Mouse (Mus musculus): Measurements from ENCODE around the gene Xpot.

DNA sequence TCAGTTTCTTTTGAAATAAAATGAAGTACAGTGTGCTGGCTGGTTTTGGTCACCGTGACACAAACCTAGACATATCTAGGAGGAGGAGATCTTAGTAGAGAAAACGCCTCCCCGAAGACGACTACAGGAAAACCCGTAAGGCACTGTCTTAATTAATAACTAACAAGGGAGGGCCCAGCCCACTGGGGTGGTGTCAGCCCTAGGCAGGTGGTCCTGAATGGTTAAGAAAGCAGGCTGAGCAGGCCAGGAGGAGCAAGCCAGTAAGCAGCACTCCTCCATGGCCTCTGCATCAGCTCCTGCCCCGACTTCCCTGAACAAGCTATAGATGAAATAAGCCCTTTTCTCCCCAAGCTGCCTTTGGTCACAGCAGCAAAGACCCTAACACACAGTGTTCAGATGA is 56.3 kb downstream of the Xpot start:
- TF ChIP-seq GATA1 (IDR thresholded peaks at IDR 0.05; ENCODE audit: low read length): no peak
- no peak for TF ChIP-seq TAL1 (IDR thresholded peaks at IDR 0.05; ENCODE audit: low read length)
